Mouse (Mus musculus) mesoderm, embryonic 11.5 days (tissue): ENCODE data around the gene Ager.

Experiments
- DNase-seq: peaks from one replicate; pipeline ENCODE4 v3.0.0-alpha.2; 2012; ENCODE audit warnings: low read depth, low spot score

Ager gene

DNA sequence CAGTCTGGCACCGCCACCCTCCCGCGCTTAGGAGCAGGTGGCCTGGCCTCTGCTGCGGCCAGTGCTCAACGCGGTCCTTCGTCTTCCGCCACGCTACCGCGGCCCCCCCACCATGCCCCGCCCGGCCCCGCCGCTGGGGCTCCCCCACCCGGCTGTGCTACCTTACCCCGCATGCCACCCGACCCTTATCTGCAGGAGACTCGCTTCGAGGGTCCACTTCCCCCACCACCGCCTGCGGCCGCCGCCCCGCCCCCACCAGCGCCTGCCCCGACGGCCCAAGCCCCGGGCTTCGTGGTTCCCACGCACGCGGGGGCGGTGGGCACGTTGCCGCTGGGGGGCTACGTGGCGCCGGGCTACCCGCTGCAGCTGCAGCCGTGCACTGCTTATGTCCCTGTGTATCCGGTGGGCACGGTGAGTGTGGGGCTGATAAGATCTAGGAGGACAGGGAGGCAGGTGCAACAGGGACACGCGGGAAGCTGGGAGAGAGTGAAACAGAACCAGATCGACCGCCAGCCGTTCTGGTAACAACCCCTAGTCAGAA, 33.2 kb downstream of the Ager start:
- no peak for DNase-seq

DNA sequence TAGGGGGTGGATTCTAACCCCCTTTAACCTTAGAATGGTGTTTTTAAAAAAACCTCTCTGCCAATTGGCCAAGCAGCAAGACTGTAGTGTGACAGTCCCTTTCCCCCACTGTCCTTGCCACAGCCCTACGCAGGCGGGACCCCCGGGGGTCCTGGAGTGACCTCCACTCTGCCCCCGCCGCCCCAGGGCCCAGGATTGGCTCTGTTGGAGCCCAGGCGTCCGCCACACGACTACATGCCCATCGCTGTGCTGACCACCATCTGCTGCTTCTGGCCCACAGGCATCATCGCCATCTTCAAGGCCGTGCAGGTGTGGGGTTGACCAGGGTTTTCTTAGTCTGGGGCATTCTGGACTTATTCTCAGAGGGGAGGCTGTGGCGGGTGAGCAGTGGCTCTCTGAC, 34.0 kb downstream of the Ager start:
- no peak for DNase-seq

DNA sequence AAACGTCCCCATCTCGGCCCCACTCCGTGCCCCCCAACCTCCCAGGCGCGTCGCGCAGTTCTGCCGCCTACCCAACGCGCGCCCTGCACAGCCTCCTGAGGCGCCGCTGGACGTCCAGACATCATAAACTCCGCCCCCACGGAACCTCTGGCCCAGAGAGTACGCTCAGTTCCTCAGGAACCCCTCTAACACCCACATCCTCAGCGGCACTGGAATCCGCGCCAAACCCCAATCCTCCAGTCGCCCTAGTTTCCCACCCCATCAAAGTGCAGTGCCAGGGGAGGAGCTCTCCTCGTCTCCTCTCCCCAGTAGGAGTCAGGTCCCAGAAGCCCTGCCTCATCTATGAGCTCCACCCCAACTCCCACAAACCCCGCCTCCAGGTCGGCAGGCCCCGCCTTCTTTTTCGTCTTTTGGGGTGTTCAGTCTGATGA, 34.6 kb downstream of the Ager start:
- no peak for DNase-seq

- DNase-seq, result no peak
Measured at GRCm38 (mm10) chr17:34635671-34636070, 38.0 kb downstream of the Ager start.

GRCm38 (mm10) chr17:34637459-34637858, 39.8 kb downstream of the Ager start:
- no peak for DNase-seq

DNA sequence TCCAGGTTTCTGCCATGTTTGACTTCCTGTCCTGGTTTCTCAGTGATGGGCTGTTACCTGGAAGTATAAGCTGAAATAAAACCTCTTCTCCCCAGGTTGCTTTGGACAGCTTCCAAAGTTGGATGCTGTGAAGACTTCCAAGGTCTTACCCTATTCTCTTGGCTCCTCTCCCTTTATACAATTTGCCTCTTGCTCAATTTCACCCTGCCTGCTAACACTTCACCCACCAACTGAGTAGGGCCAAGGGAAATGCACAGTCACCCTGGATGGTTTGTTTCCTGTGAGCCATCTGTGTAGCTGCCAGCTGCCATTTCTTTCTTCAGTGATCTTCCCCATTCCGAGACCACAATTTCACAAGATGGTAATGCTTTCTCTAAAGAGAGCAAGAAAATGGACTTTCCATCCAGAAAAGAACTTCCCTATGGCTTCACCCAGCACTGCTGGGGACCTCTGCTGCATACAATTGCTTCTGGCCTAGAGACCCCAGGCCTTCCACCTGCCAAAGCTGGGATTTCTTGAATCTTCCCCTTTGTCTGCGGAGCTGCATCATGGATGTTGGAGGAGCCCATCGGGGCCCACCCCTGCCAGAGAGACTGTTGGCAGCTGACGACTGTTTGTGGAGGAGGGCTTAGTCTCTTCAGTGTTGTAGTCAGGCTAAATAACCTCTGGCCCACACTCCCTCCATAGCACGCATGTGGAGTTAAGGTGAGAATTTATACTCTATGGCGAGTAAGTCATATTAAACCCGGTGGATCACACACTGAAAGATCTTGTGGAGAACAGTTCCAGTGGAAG, 42.0 kb downstream of the Ager start:
- DNase-seq, result no peak

DNA sequence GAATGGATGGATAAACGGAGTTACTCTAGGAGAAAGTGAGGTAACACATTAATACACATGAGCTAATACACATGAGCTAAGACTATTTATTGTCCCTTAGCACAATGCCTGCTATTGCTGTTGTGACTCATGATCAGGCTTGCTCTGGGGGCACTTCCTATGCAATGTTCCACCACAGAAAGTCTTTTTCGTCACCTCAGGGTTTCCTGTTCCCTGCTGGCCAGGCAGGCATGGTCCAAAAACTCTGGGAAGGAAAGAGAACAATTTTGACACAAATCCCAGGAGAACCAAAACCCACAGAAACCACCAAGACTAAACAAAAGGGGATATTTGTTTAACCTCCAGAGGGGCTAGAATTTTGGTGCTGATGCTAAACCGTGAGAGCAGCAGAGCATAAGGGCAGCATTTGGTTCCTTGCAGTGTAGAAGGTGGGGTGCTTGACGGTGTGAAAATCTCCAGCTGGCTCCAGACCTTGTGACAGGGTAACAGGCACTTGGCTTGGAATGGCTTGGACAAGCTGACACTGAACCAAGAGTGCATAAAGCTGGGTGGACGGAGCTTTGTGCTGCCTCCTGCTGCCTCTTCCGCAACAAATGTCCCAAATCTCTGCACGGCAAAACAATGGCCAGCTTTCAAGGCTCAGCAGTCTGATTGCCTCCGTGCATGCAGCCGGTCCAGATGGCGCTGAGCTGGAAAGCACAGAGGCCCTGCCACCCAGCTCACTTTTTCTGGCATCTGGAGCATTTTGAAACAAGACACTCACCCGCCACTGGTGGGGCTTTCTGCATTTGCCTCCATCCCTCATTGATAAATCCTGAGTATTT, 43.3 kb downstream of the Ager start:
- peak; percentile 61 for DNase-seq

GRCm38 (mm10) chr17:34641945-34642344, 44.3 kb downstream of the Ager start:
- no peak for DNase-seq

DNA sequence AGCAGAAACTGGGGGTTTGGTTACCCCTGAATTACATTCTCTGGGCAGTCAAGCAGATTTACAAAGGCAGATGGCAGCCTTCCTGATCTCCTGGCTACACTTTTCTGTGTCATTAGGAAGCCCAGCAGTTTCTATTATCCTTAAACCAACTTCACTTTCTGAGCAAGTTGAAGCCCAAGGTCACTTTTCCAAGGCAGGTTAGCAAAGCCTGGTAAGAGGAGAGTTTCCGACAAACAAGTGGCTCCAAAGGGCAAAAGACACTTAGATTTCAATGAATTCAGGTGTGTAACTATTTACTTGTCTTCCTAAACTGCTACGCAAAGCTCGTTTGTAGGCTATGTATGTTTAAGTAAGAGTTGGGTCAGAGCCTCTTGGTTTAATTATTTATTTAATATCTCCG, 45.7 kb downstream of the Ager start:
- no peak for DNase-seq

DNA sequence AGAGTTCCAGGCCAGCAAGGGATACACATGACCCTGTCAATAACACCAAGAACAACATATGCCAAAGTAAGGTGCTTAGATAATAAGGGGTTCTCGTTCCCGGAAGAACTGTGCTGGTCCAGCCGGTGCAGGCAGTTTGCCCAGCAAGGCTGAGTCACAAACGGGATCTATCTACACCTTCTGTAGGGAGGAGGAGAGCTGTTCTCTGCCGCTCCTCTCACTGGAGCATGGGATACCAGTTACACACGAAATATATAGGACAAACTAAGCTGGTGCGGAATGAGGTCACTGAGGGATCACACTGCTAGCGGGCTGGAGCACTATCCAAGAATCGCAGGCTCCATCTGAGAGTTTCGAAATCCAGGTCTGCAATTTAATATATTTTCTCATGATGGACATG, 46.3 kb downstream of the Ager start:
- DNase-seq, result no peak

DNA sequence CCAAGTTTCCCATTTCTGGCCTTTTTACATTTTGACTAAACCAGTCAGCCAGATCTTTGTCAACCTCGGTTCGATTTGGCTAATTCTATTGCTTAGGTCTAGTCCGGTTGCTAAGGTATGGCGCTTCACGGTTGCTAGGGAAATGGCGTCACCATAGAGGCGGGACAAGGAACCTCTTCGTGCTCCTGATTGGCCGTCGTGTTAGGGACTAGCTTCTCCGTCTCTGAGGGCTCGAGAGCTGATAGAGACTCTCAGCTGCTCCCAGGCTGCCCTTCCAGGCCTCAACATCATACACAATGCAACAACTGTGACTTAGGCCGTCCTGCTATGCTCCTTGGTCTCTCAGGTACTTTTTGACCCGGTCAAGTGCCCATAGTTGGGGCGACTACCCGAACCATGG, 46.9 kb downstream of the Ager start, which contains the start of gene Fkbpl:
Gene Fkbpl (plus strand): TSS at position 157 of the 400 bp plus-strand sequence.
- DNase-seq, result peak; percentile 96

GRCm38 (mm10) chr17:34645256-34645829, 47.7 kb downstream of the Ager start:
- DNase-seq, result no peak

DNA sequence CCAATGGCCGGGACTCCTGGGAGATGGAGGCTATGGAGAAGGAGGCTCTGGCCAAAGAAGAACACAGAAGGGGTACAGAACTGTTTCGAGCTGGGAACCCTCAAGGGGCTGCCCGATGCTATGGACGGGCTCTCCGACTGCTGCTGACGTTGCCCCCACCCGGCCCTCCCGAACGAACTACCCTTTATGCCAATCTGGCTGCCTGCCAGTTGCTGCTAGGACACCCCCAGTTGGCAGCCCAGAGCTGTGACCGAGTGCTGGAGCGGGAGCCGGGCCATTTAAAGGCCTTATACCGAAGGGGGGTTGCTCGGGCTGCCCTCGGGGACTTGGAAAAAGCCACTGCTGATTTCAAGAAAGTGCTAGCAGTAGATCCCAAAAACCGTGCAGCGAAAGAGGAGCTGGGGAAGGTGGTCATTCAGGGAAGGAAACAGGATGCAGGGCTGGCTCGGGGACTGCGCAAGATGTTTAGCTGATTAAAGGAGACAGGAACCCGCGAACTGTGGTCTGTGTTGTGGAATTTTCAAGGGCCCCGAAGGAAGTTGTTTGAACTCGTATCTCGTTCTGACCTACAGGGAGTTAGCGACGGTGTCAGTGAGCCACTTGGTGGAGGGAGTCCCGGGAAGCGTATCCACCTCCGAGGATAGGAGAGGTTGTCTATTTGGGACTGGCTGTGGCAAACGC, 48.3 kb downstream of the Ager start:
- no peak for DNase-seq

DNA sequence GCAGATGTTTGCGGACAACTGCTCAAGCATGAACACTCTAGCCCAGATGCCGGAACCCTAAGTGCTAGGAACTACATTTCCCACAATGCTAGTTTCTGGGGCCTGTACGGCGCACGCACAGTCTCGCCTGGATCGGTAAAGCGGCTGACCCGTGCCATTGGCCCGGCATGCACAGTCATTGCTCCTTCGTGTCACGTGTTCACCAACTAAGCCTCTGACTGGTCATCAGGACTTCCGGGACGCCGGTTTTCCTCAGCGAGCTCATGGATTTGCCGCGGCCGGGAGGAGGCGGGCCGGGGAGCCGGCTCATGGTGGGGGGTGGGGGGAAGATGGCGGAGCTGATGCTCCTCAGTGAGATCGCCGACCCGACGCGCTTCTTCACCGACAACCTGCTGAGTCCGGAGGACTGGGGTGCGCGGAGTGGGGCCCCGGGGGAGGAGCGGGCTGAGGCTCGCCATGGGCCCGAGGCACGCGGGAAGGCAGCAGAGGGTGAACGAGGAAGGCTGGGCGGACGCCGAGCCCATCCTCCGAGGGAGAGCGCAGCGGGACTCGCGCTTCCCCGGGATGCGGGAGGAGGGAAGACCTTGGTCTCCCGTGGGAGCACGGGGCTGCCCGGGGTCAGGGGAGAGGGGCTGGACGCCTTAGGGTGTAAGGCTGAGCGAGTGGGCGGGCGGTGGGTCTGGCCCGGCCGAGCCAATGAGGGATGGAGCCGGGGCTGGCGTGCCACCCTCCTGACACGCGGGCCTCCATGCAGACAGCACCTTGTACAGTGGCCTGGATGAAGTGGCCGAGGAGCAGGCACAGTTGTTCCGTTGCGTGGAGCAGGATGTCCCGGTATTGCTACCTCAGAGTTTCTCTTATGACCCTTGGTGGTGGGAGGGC, 49.5 kb downstream of the Ager start, which contains the start of gene Atf6b:
Gene Atf6b (plus strand): TSS at position 241 of the 882 bp plus-strand sequence.
- peak; percentile 97 for DNase-seq

- no peak for DNase-seq
Measured at GRCm38 (mm10) chr17:34648141-34648890, 50.7 kb downstream of the Ager start.

DNA sequence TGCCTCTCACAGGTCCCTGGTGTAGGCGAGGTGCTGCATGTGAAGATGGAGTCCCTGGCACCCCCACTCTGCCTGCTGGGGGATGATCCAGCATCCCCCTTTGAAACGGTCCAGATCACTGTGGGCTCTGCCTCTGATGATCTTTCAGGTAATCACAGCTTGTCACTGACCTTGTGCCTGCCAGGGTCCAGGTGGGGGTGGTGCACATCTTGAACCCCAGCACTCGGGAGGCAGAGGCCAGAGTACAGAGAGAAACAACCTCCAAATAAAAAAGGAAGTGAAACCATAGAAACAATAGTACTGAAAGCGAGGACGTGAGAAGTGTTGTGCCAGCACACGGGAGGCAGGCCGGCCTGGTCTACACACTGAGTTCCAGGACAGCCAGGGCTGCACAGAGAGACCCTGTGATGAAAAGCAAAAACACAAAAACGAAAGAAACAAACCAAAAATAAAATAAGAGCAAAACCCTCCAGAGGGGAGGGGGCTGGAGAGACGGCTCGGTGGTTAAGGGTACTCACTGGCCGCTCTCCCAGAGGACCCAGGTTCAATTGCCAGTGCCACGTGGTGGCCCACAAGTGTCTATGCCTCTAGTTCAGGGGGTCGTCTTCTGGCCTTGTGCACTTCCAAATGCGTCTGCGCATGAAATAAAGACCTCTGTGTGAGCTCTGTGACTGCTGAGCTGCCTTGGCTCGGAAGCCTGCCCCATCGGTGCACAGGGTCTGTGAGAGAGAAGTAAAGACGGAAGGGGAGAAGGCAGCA, 51.6 kb downstream of the Ager start:
- DNase-seq, result no peak
